Mouse (Mus musculus) adrenal gland, adult 8-10 months (tissue): ENCODE measurements around the gene Gpr19. TPM values are rescaled to one million over a fixed set of nuclear protein-coding genes. Genes with fewer than 3 reads are reported as not detected.
A peak's percentile ranks its signal among the peaks of the same experiment; 100 is the strongest.

Experiments used
- DNase-seq: peaks from one replicate; pipeline ENCODE4 v3.0.0; 2022
- total RNA-seq, 4 experiments: library from RNA; stranded (reverse); gene quantifications; 2 replicates each; pipeline ENCODE4 v1.2.4; 2022

Gpr19 gene
- total RNA-seq, 4 experiments from 2014 or later = 7.1 to 9.8 (median 7.9) TPM

DNA sequence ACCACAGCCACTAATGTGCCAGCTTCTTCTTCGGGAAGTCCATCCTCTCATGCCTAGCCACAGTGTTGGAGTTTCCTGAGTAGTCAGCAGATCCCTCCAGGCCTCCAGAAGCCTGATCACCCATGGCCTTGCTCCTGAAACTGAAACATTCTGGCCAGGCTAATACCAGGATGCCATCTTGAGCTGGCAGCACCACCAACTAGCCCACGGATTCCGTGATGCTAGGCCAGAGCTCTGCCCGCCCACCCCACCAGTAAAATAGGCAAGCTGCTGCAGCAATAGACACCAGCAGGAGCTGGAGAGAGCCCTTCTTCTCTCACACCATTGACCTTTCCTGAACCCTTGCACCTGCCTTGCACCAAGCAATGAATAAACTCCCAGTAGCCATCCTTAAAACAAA, 50.8 kb downstream of the Gpr19 start:
- no peak for DNase-seq

DNA sequence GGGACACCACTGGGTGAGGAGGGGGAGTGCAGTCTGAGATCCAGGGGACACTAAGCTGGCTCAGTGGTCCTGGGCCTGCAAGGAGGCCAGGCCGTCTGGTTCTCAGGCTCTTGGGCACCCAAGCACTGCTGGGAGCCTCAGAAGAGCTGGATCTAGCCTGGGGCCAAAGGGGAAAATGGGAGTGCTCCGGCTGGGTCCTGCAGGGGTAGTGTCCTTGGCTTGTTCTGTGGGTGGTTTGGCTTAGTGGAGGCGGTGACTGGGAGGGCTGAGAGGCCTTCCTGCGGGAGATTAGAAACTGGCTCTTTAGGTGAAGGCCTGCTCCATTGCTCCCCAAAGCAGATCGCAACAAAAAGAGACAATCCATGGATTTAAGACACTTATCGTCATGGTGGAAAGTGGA, 52.1 kb downstream of the Gpr19 start:
- no peak for DNase-seq

DNA sequence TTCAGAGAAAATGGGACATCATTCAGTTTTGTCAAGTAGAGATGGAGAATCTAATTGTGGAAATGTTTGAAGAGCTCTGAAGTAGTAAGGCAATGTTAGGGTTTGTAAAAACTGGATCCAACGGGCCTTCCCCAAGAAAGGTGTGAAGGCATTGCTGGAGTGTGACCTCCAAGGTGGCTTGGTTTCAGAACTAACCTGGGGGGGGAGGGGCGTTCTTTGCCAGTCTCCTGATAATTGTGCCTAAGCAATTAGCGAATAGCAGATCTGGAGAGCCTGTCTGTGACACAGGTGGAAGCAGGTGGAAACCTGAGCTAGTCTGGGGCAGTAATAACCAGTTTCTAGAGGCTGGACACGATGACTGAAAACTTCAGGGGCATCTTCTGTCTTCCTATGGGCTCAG, 52.7 kb downstream of the Gpr19 start:
- no peak for DNase-seq

DNA sequence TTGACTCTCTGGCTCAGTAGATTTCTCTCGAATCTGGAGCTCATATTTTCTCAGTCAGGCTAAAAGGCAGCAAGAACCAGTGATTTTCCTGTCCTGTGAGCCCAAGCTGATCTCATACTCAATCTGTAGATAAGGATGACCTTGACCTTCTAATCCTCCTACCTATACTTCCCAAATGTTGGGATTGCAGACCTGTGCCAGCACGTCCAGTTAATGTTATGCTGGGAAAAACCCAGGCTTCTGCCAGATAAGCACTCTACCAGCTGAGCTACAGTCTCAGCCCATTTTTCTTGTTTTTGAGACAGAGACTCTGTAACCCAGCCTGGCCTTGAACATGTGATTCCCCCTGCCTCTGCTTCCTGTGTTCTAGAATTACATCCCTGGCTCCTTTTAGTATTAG, 58.0 kb downstream of the Gpr19 start:
- DNase-seq = no peak

DNA sequence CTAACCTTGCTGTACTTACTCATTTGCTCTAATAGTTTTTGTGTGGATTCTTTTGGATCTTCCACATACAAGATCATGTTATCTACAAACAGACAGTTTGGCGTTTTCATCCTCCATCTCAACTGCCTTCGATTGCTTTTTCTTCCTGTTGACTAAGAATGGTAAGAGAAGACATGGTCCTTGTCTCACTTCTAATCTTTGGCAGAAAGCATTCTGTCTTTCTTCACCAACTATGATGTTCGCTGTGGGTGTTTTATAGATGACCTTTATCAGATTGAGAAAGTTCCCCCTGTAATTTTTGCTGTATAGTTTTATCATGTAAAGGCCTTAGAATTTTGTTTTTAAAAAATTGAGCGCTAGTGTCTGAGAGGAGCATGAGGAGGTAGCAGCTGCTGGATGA, 60.3 kb downstream of the Gpr19 start:
- no peak for DNase-seq

DNA sequence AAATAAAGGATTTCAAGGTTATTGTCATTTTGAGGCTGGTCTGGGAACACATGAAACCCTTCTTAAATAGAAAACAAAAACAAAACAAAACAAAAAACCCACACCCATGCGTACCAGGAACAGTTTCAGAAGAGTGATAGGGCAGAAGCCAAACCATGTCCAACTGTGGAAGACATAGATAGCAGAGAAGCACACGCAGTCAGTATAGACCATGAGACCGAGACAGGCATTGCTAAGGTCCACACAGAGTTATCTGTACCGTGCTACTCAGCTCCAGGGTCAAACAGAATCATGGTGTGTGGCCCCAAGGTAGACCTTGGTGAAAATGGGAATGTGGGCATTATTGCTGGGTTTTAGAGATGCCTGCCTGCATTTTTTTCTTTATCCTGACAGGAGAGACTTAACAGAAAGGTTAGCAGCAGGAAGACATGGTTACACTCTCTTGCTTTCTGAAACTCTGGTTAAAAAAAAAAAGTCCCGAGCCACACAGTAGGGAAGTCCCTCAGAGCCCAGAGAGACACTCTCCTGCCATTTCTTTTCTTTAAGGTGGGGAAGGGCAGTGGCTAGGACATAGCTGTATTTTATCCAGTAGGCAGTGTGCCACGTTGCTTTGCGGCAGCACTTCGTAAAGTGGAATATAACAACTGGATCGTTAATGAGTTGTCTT, 63.7 kb downstream of the Gpr19 start:
- DNase-seq = no peak

DNA sequence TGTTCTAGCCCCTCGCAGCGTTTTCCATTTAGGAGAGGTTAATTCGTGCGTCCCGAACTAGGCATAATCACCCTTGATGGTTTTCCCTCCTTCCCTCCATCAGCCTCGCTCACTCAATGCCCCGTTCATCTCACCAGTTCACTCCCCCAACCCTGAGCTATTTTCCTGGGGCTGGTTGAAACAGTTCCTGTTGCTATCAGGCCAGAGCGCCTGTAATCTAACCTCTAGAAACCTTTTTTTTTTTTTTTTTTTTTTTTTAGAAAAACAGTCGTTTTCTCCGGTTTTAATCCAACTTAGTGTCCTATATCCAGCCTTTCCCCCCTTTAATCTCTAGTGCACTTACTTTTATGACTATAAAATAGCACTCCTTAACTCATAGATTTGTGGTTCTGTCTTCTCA, 67.6 kb downstream of the Gpr19 start:
- no peak for DNase-seq

DNA sequence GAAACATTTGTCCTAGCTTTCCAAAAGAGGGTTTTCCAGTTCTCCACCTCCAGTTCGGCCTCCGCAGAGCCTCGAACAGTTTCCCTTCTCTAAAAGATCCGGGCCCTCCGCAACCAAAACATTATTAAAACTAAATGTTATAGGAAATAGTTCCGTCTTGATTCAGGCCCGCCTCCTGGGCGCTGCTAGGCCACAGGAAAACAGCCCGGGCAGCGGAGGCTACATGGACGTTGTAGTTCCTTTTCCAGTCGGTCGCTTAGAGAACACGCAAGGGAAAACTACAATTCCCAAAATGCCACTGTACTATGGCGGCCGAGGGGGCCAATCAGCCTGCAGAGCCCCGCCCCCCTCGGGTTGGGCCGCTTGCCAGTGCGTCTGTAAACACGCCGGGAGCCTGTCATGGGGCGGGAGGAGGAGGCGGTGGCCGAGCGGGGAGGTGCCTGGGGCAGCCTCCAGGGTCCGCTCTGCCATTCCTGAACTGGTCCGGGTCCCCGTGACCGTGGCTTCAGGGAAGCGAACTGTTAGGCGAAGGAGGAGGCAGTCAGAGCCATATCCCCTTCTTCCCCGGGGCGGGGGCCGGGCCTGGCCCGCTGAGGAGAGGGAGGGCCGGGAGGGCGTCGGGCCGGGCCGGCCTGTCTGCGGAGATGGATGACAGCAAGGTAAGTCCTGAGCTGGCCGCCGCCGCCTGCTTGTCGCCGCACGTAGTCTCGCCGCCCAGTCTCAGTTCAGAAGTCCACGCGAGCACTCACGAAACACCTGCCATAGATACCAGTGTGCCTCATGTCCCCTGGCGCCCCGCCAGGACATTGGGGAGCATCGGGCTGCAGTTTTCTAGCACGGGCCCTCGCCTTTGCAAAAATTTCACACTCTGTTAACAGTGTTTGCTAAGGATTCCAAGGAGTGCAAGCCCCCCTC, 68.3 kb downstream of the Gpr19 start, which contains the start of gene Crebl2:
Gene Crebl2, plus strand, starts transcription at position 369 of the 915 bp plus-strand sequence.
- peak; percentile 99 for DNase-seq

DNA sequence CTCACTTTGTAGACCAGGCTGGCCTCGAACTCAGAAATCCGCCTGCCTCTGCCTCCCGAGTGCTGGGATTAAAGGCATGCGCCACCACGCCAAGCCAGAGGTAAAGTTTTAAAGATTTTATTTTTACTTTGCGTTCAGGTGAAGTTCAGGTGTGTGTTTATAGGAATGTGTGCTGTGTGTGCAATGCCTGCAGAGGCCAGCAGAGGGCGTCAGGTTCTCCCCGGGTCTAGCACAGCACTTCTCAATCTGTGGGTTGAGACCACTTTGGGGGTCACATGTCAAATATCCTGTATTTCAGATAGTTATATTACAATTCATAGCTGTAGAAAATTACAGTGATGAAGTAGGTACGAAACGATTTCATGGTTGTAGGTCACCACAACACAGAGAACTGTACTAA, 75.5 kb downstream of the Gpr19 start:
- DNase-seq = no peak

DNA sequence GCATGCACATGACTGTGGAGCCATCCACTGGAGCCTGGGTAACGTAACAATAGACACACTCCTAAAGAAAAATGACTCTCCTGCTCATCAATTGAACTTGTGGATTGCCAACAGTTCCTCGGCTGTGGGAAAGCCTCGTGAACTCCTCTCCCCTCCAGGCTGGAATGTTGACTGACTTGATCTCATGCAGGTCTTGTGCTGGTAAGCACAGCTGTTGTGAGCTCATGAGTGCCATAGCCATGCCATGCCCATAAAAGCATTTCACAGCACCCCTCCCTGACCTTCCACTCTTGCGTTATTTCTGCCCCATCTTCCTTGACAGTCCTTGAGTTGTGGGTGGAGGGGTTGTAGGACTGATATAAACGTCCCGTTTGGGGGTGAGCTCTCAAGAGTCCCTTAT, 78.0 kb downstream of the Gpr19 start:
- no peak for DNase-seq

DNA sequence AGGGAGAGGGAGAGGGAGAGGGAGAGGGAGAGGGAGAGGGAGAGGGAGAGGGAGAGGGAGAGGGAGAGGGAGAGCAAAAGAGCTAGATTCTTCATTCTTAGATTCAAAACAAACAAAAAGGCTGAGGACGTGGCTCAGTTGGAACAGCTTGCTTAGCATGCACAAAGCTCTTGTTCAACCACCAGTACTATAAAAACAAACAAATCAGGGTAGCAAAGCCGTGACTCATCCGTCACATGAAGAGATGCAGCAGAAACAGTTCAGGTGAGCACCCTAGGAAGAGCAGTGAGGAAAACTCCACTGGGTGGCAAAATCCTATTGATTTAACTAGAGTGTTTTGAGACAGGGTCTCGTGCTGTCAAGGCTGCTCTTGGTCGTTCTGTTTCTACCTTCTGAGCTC, 78.6 kb downstream of the Gpr19 start:
- DNase-seq = no peak

Other genes with a start within 250 kb of the Gpr19 start
- gene Dusp16, start 106.0 kb downstream of the Gpr19 start, total RNA-seq = 10 to 100 TPM; 24.6 to 41.3 (median 32.6) TPM
- gene Crebl2, start 68.4 kb downstream of the Gpr19 start, total RNA-seq = 10 to 100 TPM; 47.1 to 63.4 (median 58.0) TPM
- gene Cdkn1b, start 21.8 kb upstream of the Gpr19 start, total RNA-seq = 10 to 100 TPM; 32.9 to 44.0 (median 37.1) TPM
- gene Apold1, start 83.1 kb upstream of the Gpr19 start, total RNA-seq = 1 to 10 TPM; 1.8 to 8.8 (median 2.2) TPM
- 10 to 100 TPM; 68.5 to 72.8 (median 72.4) TPM for gene Ddx47, start 113.0 kb upstream of the Gpr19 start, total RNA-seq
- under 1 TPM; 0.27 to 0.59 (median 0.41) TPM for gene Gprc5a, start 167.1 kb upstream of the Gpr19 start, total RNA-seq
- not detected for gene Gprc5d, start 219.7 kb upstream of the Gpr19 start, total RNA-seq